Mouse (Mus musculus) small intestine, adult 2 months (tissue): ENCODE data around the gene Dram1.

Source experiments
- CTCF ChIP-seq: fragments of 200-500 bp; IDR thresholded peaks from 2 replicates; pipeline ENCODE4 v1.5.1; 2012; ENCODE audit warnings: low read depth, mild to moderate bottlenecking, control low read depth, inconsistent platforms, low read length, moderate library complexity, mixed read lengths; ENCODE audit not compliant: insufficient replicate concordance, insufficient read length; ENCODE audit errors: extremely low read depth
- POLR2A ChIP-seq: fragments of 200-500 bp; IDR thresholded peaks from 2 replicates; pipeline ENCODE4 v1.6.1; 2012; ENCODE audit warnings: low read depth, mild to moderate bottlenecking, control low read depth, inconsistent platforms, low read length, moderate library complexity

- TF ChIP-seq CTCF (no peak), POLR2A (no peak)
Observed at GRCm38 (mm10) chr10:88340660-88341059, 38.2 kb downstream of the Dram1 start.
